Mouse (Mus musculus): ENCODE data around the gene Ccrl2. TPM values are rescaled to one million over a fixed set of nuclear protein-coding genes. Genes with fewer than 3 reads are reported as not detected.

Gene Ccrl2
- polyA plus RNA-seq, 1 experiment from 2014 or later: 0.33 TPM

DNA sequence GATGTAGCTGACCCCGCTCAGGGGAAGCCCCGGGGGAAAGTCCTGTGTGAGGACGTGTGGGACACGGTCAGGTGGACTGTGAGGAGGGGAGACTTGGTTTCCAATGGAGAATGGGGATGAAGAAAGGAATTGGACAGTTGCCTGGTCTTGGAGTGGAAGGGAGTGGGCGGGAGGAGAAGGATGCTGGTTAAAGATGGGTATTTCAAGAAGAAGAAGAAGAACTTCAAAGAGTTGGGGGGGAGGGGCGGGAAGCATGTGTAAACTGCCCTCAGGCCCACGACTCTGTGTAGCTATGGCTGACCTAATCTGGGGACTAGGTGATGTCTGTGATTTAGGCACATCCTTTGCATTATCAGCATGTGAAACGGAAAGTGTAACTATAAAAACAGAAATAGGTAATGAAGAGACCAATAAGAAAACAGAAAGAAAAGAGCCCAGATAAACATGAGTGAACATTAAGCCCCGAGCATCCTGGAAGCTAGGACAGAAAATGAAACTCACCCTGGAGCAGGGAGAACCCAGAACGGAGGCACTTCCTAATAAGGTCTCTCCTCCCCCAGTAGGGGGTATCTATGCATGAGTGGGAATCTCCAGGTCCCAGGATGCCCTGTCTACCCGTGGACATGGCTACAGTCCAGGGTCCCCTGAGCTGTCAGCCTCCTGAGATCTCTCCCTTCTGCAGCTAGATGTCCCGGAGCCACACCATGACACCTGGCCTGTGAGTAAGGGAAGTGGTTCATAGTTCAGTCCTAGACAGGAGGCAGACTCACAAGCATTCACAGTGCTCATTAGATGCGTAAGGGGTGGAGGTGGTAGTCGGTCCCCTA lies 438 bp upstream of the Ccrl2 start:
- Histone ChIP-seq H3K36me3 (no peaks in the 10 kb centered on the region), H3K9me3 (no peaks in the 10 kb centered on the region), H3K9ac (no peak overlapping the region), H3K4me1 (peaks cover 22% of the 10 kb centered on the region), H3K4me2 (replicated peaks) (peak overlapping the region; percentile 66), H3K4me3 (no peak overlapping the region), H3K27me3 (no peaks in the 10 kb centered on the region), H3K27ac (no peak overlapping the region)
- WGBS: 57% methylated on average over 14 of the region's 14 CpGs
- no peak for ATAC-seq (ENCODE audit: low FRiP score, low read depth)

DNA sequence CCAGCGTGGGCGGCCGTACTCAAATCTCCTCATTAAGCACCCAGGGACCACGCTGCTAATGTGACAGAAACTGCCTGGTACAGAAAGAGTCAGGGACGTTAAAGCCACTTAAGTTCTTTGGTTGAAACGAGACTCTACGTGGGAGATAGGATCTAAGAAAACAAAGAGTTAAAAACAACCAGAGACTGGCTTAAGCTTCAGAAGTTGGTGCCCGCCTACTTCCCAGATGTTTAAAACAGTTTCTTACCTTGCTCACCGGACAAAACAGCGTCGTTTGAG lies 861 bp downstream of the Ccrl2 start:
- H3K27ac ChIP-seq: no peak overlapping the region
- H3K9ac ChIP-seq: peak overlapping the region; percentile 48
- H3K4me3 ChIP-seq: peak overlapping the region; percentile 35
- H3K9me3 ChIP-seq: no peaks in the 10 kb centered on the region
- peak overlapping the region; percentile 66 for H3K4me2 ChIP-seq (replicated peaks)
- H3K4me1 ChIP-seq: peaks cover 22% of the 10 kb centered on the region
- 5% methylated on average over 11 of the region's 11 CpGs for WGBS
- no peaks in the 10 kb centered on the region for H3K36me3 ChIP-seq
- no peak for ATAC-seq (ENCODE audit: low FRiP score, low read depth)
- H3K27me3 ChIP-seq: no peaks in the 10 kb centered on the region

DNA sequence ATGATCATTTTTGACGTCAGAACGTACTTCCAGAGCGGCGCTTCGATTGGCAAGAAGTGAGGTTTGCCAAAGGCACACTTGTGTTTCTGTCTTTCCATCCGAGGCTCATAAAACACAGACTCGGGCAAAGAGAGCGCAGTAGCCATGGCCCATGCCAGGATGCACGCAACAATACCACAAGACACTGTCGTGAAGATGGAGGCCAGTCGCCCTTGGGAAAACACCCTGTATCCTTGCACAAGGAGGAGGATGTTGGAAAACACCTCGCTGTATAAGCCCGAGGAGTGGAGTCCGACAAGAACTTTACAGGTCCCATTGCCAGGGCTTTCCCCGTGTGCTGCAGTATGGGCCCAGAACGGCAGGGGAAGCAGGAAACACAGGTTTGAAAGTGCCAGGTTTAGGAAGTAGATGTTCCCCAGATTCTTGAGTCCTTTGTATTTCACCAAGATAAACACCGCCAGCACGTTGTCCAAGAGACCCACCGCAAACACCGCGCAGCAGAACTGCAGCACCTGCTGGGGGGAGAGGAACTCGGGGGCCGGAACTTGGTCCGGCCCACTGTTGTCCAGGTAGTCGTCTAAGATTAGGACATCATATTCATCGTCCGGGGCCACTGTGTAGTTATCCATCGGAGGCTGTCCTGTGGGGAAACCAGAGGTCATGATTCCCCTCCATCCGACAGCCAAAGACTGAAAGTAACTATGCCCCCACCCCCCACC lies 1.4 kb downstream of the Ccrl2 start:
- H3K9me3 ChIP-seq: no peaks in the 10 kb centered on the region
- peak overlapping the region; percentile 35 for H3K4me3 ChIP-seq
- 65% methylated on average over 29 of the region's 29 CpGs for whole genome bisulfite sequencing
- no peaks in the 10 kb centered on the region for H3K27me3 ChIP-seq
- peaks cover 22% of the 10 kb centered on the region for H3K4me1 ChIP-seq
- peak overlapping the region; percentile 66 for H3K4me2 ChIP-seq (replicated peaks)
- H3K9ac ChIP-seq: peak overlapping the region; percentile 48
- ATAC-seq (ENCODE audit: low FRiP score, low read depth): no peak
- no peak overlapping the region for H3K27ac ChIP-seq
- H3K36me3 ChIP-seq: no peaks in the 10 kb centered on the region

DNA sequence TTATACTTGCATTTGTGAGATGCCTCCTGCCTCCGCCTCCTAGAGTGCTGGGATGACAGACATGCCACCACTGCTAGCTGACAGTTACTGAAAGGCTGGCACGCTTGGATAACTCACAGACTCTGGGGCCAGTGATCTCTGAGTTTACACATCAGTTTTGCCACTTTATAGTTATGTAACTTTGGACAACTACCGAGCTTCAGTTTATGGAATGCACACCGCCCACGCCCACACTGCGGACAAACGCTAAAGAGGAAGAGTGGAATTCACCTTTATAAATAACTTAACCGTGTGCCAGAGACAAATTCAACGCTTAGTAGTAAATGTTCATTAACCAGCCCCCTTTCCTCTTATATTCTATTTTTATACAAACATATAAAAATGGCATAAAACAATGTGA lies 2.4 kb downstream of the Ccrl2 start:
- WGBS: 85% methylated on average over 9 of the region's 9 CpGs
- Histone ChIP-seq H3K4me1 (peaks cover 22% of the 10 kb centered on the region), H3K4me3 (no peak overlapping the region), H3K4me2 (replicated peaks) (no peak overlapping the region), H3K9ac (no peak overlapping the region), H3K9me3 (no peaks in the 10 kb centered on the region), H3K36me3 (no peaks in the 10 kb centered on the region), H3K27me3 (no peaks in the 10 kb centered on the region), H3K27ac (no peak overlapping the region)
- ATAC-seq (ENCODE audit: low FRiP score, low read depth): no peak

DNA sequence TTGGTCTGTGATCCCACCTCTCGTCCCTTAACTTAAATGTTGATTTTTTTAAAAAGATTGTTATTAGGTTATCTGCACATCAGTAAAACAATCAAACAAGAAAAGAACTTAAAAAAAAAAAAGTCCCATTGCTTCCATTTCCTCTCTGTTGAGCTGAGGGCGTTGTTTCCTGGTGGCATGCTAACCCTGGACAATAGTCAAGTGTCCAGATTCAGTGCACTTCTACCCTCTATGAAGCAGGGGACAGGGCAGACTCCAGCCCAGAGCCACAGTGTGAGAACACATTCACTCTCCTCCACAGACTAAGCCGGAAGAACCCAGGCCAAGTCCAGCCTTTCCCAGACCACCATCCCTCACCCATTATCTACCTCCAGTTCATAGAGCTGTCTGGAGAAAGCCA lies 8.9 kb downstream of the Ccrl2 start:
- ATAC-seq (ENCODE audit: low FRiP score, low read depth): no peak
- no peaks in the 10 kb centered on the region for H3K27me3 ChIP-seq
- no peaks in the 10 kb centered on the region for H3K36me3 ChIP-seq
- no peaks in the 10 kb centered on the region for H3K9me3 ChIP-seq
- H3K9ac ChIP-seq: no peak overlapping the region
- 83% methylated on average over 3 of the region's 3 CpGs for WGBS
- no peaks in the 10 kb centered on the region for H3K4me1 ChIP-seq
- no peak overlapping the region for H3K4me3 ChIP-seq
- H3K4me2 ChIP-seq (replicated peaks): no peak overlapping the region
- no peak overlapping the region for H3K27ac ChIP-seq

DNA sequence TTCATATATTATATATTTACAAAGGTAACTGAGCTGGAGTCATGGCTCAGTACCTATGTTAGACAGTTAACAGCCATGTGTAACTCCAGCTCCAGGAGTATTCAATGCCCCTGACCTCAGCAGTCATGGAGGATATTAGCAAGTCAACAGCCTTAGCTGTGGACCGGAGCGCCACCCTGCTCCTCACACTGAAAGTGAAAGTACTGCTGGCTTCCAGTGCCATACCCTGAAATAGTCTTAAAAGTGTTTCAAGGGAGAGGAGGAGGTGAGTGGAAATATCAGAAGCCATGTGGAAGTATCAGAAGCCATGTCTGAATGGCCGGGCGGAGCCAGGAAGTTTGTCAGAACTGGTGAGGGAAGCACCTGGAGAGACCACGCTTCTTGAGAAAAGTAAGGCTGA lies 10.1 kb downstream of the Ccrl2 start:
- Histone ChIP-seq H3K9ac (no peak overlapping the region), H3K27ac (no peak overlapping the region), H3K36me3 (no peaks in the 10 kb centered on the region), H3K4me2 (replicated peaks) (no peak overlapping the region), H3K4me1 (no peaks in the 10 kb centered on the region), H3K9me3 (no peaks in the 10 kb centered on the region), H3K27me3 (no peaks in the 10 kb centered on the region), H3K4me3 (no peak overlapping the region)
- whole genome bisulfite sequencing: 91% methylated on average over 5 of the region's 5 CpGs
- no peak for ATAC-seq (ENCODE audit: low FRiP score, low read depth)

DNA sequence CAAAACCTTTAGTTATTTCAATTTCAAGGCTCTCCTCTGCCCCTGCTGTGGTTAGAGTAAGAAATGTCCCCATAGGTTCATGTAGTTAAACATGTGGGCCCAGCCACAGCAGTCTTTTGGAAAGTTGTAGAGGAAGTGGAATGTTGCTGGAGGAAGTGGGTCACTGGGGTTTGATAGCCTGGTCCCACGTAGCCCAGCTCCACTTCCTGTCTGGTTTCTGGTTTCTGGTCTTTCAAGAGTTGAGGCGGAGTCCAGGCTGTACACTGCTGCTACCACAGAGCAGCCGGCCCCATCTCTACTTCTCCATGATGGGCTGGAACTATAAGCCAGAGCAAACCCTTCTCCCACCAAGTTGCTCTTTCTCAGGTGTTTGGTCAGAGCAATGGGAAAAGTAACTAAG lies 11.1 kb downstream of the Ccrl2 start:
- H3K4me3 ChIP-seq: no peak overlapping the region
- no peaks in the 10 kb centered on the region for H3K27me3 ChIP-seq
- H3K4me2 ChIP-seq (replicated peaks): no peak overlapping the region
- no peak for ATAC-seq (ENCODE audit: low FRiP score, low read depth)
- H3K27ac ChIP-seq: no peak overlapping the region
- no peaks in the 10 kb centered on the region for H3K4me1 ChIP-seq
- H3K36me3 ChIP-seq: no peaks in the 10 kb centered on the region
- H3K9ac ChIP-seq: no peak overlapping the region
- no peaks in the 10 kb centered on the region for H3K9me3 ChIP-seq
- 59% methylated on average over 3 of the region's 3 CpGs for WGBS

DNA sequence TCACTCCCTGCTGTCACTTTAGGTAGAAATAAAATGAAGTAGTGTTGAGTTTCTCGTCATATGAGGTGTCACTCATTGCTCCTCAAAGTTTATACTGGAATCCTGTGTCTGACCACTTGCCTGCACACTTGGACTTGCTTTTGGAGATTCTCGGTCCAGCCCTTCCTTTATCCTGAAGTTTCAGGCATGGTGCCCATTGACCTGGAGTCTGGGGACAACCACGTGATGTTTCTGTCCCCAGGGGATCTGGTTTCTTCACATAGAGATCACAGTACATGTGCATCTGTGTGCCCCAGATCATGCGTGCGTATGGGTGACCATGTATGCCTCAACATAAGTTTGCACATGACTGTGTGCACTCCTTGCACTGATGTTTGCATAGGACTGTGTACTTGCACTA lies 15.1 kb downstream of the Ccrl2 start:
- WGBS: 88% methylated on average over 5 of the region's 5 CpGs
- Histone ChIP-seq H3K4me2 (replicated peaks) (no peak overlapping the region), H3K4me1 (no peaks in the 10 kb centered on the region), H3K27ac (no peak overlapping the region), H3K9ac (no peak overlapping the region), H3K27me3 (no peaks in the 10 kb centered on the region), H3K36me3 (no peaks in the 10 kb centered on the region), H3K9me3 (no peaks in the 10 kb centered on the region), H3K4me3 (no peak overlapping the region)
- ATAC-seq (ENCODE audit: low FRiP score, low read depth): no peak

DNA sequence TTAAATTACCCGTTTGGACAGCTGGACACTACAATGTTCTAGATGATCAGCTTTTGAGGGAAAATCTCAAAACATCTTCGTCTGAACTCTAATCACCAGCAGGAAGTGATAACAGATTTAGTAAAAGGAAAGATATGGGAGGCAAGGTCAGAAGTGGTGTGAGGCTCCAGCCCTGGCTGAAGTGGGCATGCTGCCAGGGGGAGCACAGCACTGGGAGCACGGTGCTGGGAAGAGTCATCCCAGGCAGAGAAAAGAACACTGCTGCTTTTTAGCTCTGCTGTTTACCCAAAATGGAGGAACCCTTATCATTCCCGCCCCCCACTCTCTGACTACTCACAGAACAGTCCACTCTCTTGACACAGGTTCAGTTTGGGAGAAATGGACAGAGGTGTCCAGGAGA lies 17.4 kb downstream of the Ccrl2 start:
- 86% methylated on average over 4 of the region's 4 CpGs for WGBS
- H3K4me3 ChIP-seq: no peak overlapping the region
- no peaks in the 10 kb centered on the region for H3K4me1 ChIP-seq
- no peaks in the 10 kb centered on the region for H3K9me3 ChIP-seq
- no peak overlapping the region for H3K9ac ChIP-seq
- H3K27me3 ChIP-seq: no peaks in the 10 kb centered on the region
- no peak overlapping the region for H3K4me2 ChIP-seq (replicated peaks)
- no peak for ATAC-seq (ENCODE audit: low FRiP score, low read depth)
- no peaks in the 10 kb centered on the region for H3K36me3 ChIP-seq
- no peak overlapping the region for H3K27ac ChIP-seq

DNA sequence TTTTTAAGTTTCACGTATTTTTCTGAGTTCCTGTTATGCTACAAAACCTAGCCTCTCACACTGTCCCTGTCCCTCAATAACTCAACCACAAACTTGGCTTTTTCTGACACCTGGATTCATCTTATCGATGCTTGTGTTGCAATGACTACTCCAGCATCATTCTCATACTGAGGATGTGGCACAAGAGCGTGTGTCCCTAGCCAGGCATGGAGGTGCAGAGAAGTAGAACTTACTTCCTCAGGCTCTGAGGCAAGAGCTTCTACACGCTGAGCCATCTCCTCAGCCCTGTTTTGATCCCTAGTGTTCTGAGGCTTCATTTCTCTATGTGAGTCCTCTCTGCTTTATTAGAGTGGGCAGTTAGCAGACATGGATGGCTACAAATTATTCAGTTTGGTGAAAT lies 23.6 kb downstream of the Ccrl2 start:
- H3K36me3 ChIP-seq: no peaks in the 10 kb centered on the region
- ATAC-seq (ENCODE audit: low FRiP score, low read depth): no peak
- WGBS: 85% methylated on average over 4 of the region's 4 CpGs
- no peak overlapping the region for H3K27ac ChIP-seq
- H3K9me3 ChIP-seq: no peaks in the 10 kb centered on the region
- no peak overlapping the region for H3K4me3 ChIP-seq
- H3K9ac ChIP-seq: no peak overlapping the region
- no peaks in the 10 kb centered on the region for H3K27me3 ChIP-seq
- H3K4me1 ChIP-seq: no peaks in the 10 kb centered on the region
- no peak overlapping the region for H3K4me2 ChIP-seq (replicated peaks)

DNA sequence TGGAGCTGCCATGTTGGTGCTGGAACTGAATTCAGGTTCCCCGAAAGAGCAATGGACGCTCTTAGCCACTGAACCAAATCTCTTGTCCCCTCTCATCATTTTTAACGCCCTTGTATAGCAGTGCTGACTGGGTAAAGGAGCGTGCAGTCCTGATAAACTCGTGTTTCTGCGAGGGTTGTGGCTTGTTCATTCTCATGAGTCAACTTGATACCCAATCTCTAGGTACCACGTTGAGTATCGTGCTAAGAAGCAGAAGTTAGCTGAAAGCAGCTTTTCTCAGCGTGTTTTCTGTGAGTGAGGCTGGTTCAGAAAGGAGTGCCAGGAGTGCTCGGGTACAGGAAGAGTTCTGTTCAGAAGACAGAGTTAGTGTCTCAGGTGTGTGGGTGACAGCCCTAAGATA lies 30.5 kb downstream of the Ccrl2 start:
- WGBS: 85% methylated on average over 10 of the region's 10 CpGs
- Histone ChIP-seq H3K9ac (no peak overlapping the region), H3K27me3 (no peaks in the 10 kb centered on the region), H3K27ac (no peak overlapping the region), H3K36me3 (no peaks in the 10 kb centered on the region), H3K9me3 (no peaks in the 10 kb centered on the region), H3K4me3 (no peak overlapping the region), H3K4me1 (no peaks in the 10 kb centered on the region), H3K4me2 (replicated peaks) (no peak overlapping the region)
- ATAC-seq (ENCODE audit: low FRiP score, low read depth): no peak

DNA sequence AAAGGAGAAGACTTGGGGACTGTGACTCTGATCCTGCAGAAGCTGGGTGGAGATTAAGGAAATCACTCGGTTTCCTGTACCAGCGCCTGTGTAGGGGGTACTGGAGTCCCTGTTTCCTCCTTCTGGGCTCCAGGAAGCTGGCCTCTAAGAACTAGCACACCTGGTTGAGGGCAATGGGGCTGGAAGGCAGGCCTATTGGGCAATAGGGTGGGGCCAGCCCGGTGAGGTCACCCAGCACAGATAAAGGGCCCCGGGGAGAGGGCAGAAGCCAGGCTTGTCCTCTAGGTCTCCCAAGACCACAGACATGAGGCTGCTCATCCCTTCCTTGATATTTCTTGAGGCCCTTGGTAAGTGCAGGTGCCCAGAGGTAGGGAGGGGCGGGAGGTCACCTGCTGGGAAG lies 38.3 kb downstream of the Ccrl2 start, which contains the start of gene Ltf:
Ltf (plus strand) TSS at position 250 of the 400 bp plus-strand sequence.
- no peak within 1 kb of the TSS for H3K4me2 ChIP-seq (replicated peaks)
- no peak within 1 kb of the TSS for H3K4me3 ChIP-seq
- 83% methylated on average over 5 of the region's 5 CpGs for WGBS
- no peak for ATAC-seq (ENCODE audit: low FRiP score, low read depth)
- no peak within 1 kb of the TSS for H3K27ac ChIP-seq
- H3K9me3 ChIP-seq: no peaks in the 10 kb centered on the region
- no peaks in the 10 kb centered on the region for H3K36me3 ChIP-seq
- H3K9ac ChIP-seq: no peak within 1 kb of the TSS
- H3K4me1 ChIP-seq: peaks cover 7% of the 10 kb centered on the region
- H3K27me3 ChIP-seq: no peaks in the 10 kb centered on the region

DNA sequence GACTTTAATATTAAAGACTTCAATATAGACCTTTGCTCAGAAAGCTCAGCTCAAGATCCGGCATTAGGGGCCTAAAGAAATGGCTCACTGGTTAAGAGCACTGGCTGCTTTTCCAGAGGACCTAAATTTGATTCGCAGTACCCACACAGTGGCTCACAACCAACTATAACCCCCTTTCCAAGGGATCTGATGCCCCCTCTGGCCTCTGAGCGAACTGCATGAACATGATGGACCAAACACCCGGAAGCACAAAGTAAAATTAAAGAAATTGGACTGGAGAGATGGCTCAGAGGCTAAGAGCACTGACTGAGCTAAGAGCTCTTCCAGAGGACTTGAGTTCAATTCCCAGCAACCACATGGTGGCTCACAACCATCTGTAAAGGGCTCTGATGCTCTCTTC lies 41.7 kb downstream of the Ccrl2 start:
- H3K4me1 ChIP-seq: peaks cover 7% of the 10 kb centered on the region
- no peak overlapping the region for H3K9ac ChIP-seq
- no peaks in the 10 kb centered on the region for H3K27me3 ChIP-seq
- ATAC-seq (ENCODE audit: low FRiP score, low read depth): no peak
- 84% methylated on average over 4 of the region's 4 CpGs for WGBS
- no peak overlapping the region for H3K4me2 ChIP-seq (replicated peaks)
- H3K27ac ChIP-seq: no peak overlapping the region
- H3K4me3 ChIP-seq: no peak overlapping the region
- H3K36me3 ChIP-seq: no peaks in the 10 kb centered on the region
- H3K9me3 ChIP-seq: no peaks in the 10 kb centered on the region

Data from limb, embryonic 13.5 days (tissue).